Mouse (Mus musculus): ENCODE results near the gene C530025M09Rik. TPM values are rescaled to one million over a fixed set of nuclear protein-coding genes. Genes with fewer than 3 reads are reported as not detected.

C530025M09Rik gene
- polyA plus RNA-seq, 1 experiment from 2014 or later: not detected

DNA sequence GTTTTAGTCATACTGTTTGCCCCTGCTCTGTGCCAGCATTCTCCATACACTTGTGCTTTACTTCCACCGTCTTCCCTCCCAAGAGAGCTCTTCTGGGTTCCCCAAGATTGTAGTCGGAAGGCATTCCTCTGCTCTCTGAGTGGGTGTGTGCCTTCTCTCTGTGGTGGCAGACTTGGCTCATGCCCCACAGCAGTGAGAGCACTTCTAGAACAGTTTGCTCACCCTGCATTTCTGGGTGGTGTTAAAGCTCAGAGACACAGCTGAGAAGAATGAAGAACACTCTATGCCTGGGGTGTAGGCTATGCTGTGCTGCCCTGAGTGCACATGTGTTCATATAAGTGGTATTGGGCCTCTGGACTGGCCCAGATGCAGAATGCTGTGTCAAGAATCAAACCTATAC, 13.6 kb upstream of the C530025M09Rik start:
- Histone ChIP-seq H3K4me2 (no peak overlapping the region), H3K4me1 (ENCODE audit: control insufficient read depth, insufficient read depth, low read length) (no peaks in the 10 kb centered on the region), H3K9me3 (replicated peaks; ENCODE audit: control insufficient read depth, low read length) (no peaks in the 10 kb centered on the region), H3K9ac (ENCODE audit: low read depth, low read length) (no peak overlapping the region), H3K27me3 (ENCODE audit: control insufficient read depth, insufficient read depth, low read length) (no peaks in the 10 kb centered on the region), H3K27ac (ENCODE audit: low read depth, low read length) (no peak overlapping the region), H3K36me3 (ENCODE audit: control insufficient read depth, insufficient read depth, low read length) (no peaks in the 10 kb centered on the region), H3K4me3 (ENCODE audit: low read depth, low read length) (no peak overlapping the region)
- WGBS (ENCODE audit: insufficient replicate concordance): 67% methylated on average over 2 of the region's 2 CpGs
- ATAC-seq (replicated peaks; ENCODE audit: insufficient number of reproducible peaks, low FRiP score, low TSS enrichment): no peak

DNA sequence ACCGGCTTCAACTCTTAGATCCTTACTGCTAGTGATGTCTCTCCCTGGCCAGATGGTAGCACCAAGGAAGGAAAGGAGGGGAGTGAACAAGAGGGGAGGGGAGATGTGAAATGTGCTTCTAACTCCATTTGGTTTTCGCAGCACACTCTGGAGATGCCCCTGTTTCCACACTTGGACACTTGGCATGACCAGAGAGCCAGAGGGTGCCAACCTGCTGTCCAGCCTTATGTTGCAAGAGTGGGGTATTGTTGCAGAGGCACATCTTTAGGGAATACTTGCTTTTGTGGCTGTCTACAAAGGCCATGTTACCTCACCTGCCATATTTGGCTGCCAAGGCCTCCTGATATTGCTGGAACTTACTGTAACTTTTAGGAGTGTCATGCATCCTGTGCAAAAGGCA, 8.7 kb upstream of the C530025M09Rik start:
- H3K4me2 ChIP-seq: no peak overlapping the region
- whole genome bisulfite sequencing (ENCODE audit: insufficient replicate concordance): 76% methylated on average over 2 of the region's 2 CpGs
- no peak overlapping the region for H3K27ac ChIP-seq (ENCODE audit: low read depth, low read length)
- no peaks in the 10 kb centered on the region for H3K27me3 ChIP-seq (ENCODE audit: control insufficient read depth, insufficient read depth, low read length)
- H3K36me3 ChIP-seq (ENCODE audit: control insufficient read depth, insufficient read depth, low read length): no peaks in the 10 kb centered on the region
- no peak overlapping the region for H3K4me3 ChIP-seq (ENCODE audit: low read depth, low read length)
- no peaks in the 10 kb centered on the region for H3K9me3 ChIP-seq (replicated peaks; ENCODE audit: control insufficient read depth, low read length)
- H3K4me1 ChIP-seq (ENCODE audit: control insufficient read depth, insufficient read depth, low read length): no peaks in the 10 kb centered on the region
- no peak overlapping the region for H3K9ac ChIP-seq (ENCODE audit: low read depth, low read length)
- ATAC-seq (replicated peaks; ENCODE audit: insufficient number of reproducible peaks, low FRiP score, low TSS enrichment): no peak

DNA sequence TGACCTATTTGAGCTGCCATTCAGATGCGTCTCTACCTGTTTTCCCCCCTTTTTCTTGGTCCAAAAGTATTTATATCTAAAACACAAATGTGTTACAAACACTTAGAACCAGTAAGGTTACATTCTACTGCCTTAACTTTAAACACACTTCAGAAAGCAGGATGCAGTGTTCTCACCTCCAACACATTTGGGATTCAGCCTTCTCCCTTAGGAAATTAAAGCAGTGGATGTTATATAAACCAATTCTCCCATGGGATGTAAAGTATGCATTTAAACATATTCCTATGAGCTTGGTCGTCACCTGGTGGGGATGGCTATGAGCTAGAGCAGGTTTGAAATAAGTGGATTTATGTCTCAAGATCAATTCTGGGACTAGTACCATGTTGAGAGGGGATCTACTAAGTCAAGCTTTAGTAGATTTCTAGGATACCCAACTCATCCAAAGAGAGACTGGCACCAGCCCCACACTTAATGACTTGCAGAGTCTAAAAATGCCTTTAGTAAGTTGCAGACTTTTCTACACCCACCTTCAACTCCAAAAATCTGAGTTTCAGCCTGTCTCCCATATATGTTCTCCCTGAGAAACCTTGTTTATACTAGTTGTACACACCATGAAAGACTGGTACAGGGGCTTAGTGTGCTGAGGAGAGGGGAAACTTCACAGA, 5.6 kb upstream of the C530025M09Rik start:
- WGBS (ENCODE audit: insufficient replicate concordance): 75% methylated on average over 2 of the region's 2 CpGs
- H3K4me1 ChIP-seq (ENCODE audit: control insufficient read depth, insufficient read depth, low read length): no peaks in the 10 kb centered on the region
- H3K9ac ChIP-seq (ENCODE audit: low read depth, low read length): no peak overlapping the region
- H3K27me3 ChIP-seq (ENCODE audit: control insufficient read depth, insufficient read depth, low read length): peaks cover 11% of the 10 kb centered on the region
- no peak overlapping the region for H3K4me2 ChIP-seq
- H3K4me3 ChIP-seq (ENCODE audit: low read depth, low read length): no peak overlapping the region
- no peaks in the 10 kb centered on the region for H3K36me3 ChIP-seq (ENCODE audit: control insufficient read depth, insufficient read depth, low read length)
- no peak overlapping the region for H3K27ac ChIP-seq (ENCODE audit: low read depth, low read length)
- H3K9me3 ChIP-seq (replicated peaks; ENCODE audit: control insufficient read depth, low read length): no peaks in the 10 kb centered on the region
- no peak for ATAC-seq (replicated peaks; ENCODE audit: insufficient number of reproducible peaks, low FRiP score, low TSS enrichment)

DNA sequence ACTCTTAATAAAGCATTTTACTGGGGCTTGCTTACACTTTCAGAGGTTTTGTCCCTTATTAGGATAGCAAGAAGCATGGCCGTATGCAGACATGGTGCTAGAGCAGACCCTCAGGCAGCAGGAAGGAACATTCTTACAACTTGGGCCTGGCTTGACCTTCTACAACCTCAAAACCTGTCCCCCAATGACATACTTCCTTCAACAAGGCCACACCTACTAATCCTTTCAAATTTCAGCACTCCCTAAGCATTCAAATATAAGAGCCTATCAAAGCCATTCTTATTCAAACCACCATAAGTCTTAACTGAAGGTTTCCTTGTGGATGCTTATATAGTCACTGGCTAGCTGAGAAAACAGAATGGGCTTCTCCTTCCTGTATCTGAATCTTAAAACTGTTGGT, 4.1 kb upstream of the C530025M09Rik start:
- Histone ChIP-seq H3K9ac (ENCODE audit: low read depth, low read length) (no peak overlapping the region), H3K4me3 (ENCODE audit: low read depth, low read length) (no peak overlapping the region)
- 74% methylated on average over 1 of the region's 1 CpGs for WGBS (ENCODE audit: insufficient replicate concordance)

DNA sequence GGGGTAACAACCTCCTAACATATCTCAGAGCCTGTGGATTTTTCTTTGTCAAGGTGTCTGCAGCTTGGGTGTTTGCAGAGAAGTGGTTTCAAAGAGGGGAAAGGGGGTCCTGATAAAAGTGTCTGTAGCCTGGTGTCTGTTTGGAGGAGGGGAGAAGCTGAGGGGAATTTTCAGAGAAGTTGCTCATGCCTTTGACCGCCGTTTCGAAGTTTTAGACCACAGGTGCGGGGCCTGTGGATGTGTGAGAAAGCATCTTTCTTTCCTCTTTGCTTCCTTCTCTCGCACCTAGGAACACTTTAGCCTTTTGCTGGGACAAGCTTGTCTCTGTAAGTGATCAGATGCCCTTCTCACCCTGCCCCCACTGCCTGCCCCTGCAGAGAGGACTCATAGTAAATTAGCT, 1.3 kb upstream of the C530025M09Rik start:
- H3K4me2 ChIP-seq: peak overlapping the region; percentile 98
- no peaks in the 10 kb centered on the region for H3K9me3 ChIP-seq (replicated peaks; ENCODE audit: control insufficient read depth, low read length)
- H3K4me3 ChIP-seq (ENCODE audit: low read depth, low read length): peak overlapping the region; percentile 56; the same call in 1 of the 2 replicates
- H3K36me3 ChIP-seq (ENCODE audit: control insufficient read depth, insufficient read depth, low read length): no peaks in the 10 kb centered on the region
- 4% methylated on average over 5 of the region's 5 CpGs for WGBS (ENCODE audit: insufficient replicate concordance)
- peaks cover 34% of the 10 kb centered on the region for H3K27me3 ChIP-seq (ENCODE audit: control insufficient read depth, insufficient read depth, low read length)
- ATAC-seq (replicated peaks; ENCODE audit: insufficient number of reproducible peaks, low FRiP score, low TSS enrichment): no peak
- no peak overlapping the region for H3K9ac ChIP-seq (ENCODE audit: low read depth, low read length)
- H3K27ac ChIP-seq (ENCODE audit: low read depth, low read length): no peak overlapping the region
- peaks cover 2% of the 10 kb centered on the region; the same call in 1 of the 2 replicates for H3K4me1 ChIP-seq (ENCODE audit: control insufficient read depth, insufficient read depth, low read length)

More for the DNA sequence above, 4.1 kb upstream of the C530025M09Rik start:
- H3K36me3 ChIP-seq (ENCODE audit: control insufficient read depth, insufficient read depth, low read length): no peaks in the 10 kb centered on the region
- H3K27me3 ChIP-seq (ENCODE audit: control insufficient read depth, insufficient read depth, low read length): peaks cover 23% of the 10 kb centered on the region
- H3K9me3 ChIP-seq (replicated peaks; ENCODE audit: control insufficient read depth, low read length): no peaks in the 10 kb centered on the region
- ATAC-seq (replicated peaks; ENCODE audit: insufficient number of reproducible peaks, low FRiP score, low TSS enrichment): no peak
- no peak overlapping the region for H3K27ac ChIP-seq (ENCODE audit: low read depth, low read length)
- H3K4me2 ChIP-seq: no peak overlapping the region
- peaks cover 2% of the 10 kb centered on the region; the same call in 1 of the 2 replicates for H3K4me1 ChIP-seq (ENCODE audit: control insufficient read depth, insufficient read depth, low read length)

DNA sequence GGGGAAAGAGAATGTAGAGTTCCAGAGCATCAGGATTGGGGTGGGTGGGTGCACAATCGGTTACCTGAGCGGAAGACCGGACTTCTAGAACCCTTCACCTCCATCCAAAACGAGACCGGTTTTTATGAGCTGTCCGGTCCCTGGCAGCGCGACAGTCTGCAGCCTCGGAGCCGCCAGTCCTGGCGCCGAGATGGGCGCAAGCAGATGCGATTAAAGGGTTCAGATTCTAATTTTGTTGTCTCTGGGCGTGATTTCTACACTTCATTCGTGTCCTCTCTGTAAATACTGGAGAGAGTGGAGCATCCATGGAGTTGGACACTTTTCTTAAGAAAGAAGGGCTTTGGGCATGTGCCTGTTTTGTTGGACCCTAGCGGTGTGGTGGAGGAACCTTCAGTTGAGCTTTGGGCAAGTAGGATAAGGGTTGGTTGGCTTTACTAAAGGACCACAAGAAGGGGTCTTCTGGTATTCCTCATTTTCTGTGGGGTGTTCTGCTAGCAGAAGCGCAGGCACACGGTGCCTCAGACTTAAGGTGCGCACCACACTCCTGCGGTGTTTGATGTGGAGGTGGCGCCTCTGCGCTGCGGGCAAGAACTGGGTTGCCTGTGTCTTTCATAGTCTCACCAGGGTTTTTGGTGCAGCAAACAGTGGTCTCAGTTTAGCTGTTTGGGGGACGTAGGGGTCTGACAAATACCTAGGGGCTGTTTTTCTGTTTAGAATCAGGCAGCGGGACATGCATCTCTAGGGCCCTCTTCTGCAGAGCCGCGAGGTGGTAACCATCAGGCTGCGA, 639 bp upstream of the C530025M09Rik start:
- Histone ChIP-seq H3K9ac (ENCODE audit: low read depth, low read length) (0 out of 2 replicates have a peak overlapping the region, but pooled peaks have one; percentile 44), H3K4me3 (ENCODE audit: low read depth, low read length) (peak overlapping the region; percentile 56), H3K9me3 (replicated peaks; ENCODE audit: control insufficient read depth, low read length) (no peaks in the 10 kb centered on the region), H3K4me2 (peak overlapping the region; percentile 98), H3K27ac (ENCODE audit: low read depth, low read length) (no peak overlapping the region), H3K4me1 (ENCODE audit: control insufficient read depth, insufficient read depth, low read length) (peaks cover 2% of the 10 kb centered on the region; the same call in 1 of the 2 replicates), H3K36me3 (ENCODE audit: control insufficient read depth, insufficient read depth, low read length) (no peaks in the 10 kb centered on the region), H3K27me3 (ENCODE audit: control insufficient read depth, insufficient read depth, low read length) (peaks cover 34% of the 10 kb centered on the region)
- ATAC-seq (replicated peaks; ENCODE audit: insufficient number of reproducible peaks, low FRiP score, low TSS enrichment): no peak
- WGBS (ENCODE audit: insufficient replicate concordance): 1% methylated on average over 29 of the region's 29 CpGs

DNA sequence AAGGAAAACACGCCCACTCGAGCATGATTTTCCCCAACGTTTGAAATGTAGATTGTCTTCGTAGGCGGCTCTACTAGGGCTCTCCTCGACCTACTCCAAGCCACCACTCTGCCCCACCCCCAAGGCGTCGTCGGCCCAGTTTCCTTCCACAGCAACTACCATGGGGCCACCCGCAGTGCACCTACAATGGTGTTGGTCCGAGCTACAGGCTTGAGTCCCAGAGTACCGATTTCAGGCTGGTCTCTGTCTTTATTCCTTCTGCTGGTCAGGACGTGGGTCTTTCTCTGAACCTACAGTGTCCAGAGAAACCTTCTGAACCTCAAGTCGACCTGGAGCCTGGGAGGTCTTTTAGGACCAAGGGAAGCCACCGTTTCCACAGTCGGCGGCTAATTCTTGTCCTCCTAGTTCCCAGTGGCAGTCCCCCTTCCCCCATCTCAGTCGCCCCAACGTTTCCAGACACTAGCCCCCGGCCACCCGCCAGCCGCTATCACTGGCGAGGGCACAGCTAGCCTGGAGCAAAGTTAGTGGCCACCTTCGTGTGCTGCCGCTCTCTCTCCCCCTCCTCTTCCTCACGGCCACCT, 968 bp downstream of the C530025M09Rik start:
- no peaks in the 10 kb centered on the region for H3K9me3 ChIP-seq (replicated peaks; ENCODE audit: control insufficient read depth, low read length)
- ATAC-seq (replicated peaks; ENCODE audit: insufficient number of reproducible peaks, low FRiP score, low TSS enrichment): no peak
- WGBS (ENCODE audit: insufficient replicate concordance): under 1% methylated on average over 26 of the region's 26 CpGs
- peak overlapping the region; percentile 56 for H3K4me3 ChIP-seq (ENCODE audit: low read depth, low read length)
- H3K4me1 ChIP-seq (ENCODE audit: control insufficient read depth, insufficient read depth, low read length): peaks cover 2% of the 10 kb centered on the region; the same call in 1 of the 2 replicates
- peak overlapping the region; percentile 54 for H3K9ac ChIP-seq (ENCODE audit: low read depth, low read length)
- peaks cover 34% of the 10 kb centered on the region for H3K27me3 ChIP-seq (ENCODE audit: control insufficient read depth, insufficient read depth, low read length)
- no peak overlapping the region for H3K27ac ChIP-seq (ENCODE audit: low read depth, low read length)
- no peaks in the 10 kb centered on the region for H3K36me3 ChIP-seq (ENCODE audit: control insufficient read depth, insufficient read depth, low read length)
- H3K4me2 ChIP-seq: peak overlapping the region; percentile 98

DNA sequence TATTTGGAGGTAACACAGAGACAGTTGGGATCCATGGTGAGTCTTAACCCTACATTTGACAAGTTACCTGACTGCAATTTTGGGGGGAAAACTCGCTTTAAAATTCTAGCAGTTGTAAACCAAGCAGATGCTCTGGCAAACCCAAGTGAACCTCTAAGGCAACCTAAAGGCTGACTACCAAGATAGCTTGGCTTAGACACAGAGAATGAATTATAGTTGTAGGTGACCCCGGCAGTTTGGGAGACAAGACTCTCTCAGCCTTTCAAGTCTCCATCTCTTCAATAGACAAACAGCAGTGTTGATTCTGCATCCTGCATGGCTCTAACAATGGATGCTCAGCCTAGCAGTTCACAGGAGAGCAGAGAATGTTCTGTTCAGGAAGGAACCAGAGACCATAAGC, 2.1 kb downstream of the C530025M09Rik start, which contains the start of gene Syndig1:
Gene Syndig1, plus strand, starts transcription at position 301 of the 400 bp plus-strand sequence.
- H3K27me3 ChIP-seq (ENCODE audit: control insufficient read depth, insufficient read depth, low read length): peaks cover 34% of the 10 kb centered on the region
- no peaks in the 10 kb centered on the region for H3K9me3 ChIP-seq (replicated peaks; ENCODE audit: control insufficient read depth, low read length)
- H3K4me1 ChIP-seq (ENCODE audit: control insufficient read depth, insufficient read depth, low read length): peaks cover 2% of the 10 kb centered on the region; the same call in 1 of the 2 replicates
- H3K9ac ChIP-seq (ENCODE audit: low read depth, low read length): peak within 1 kb of the TSS; percentile 54; the same call in 1 of the 2 replicates
- H3K27ac ChIP-seq (ENCODE audit: low read depth, low read length): no peak within 1 kb of the TSS
- WGBS (ENCODE audit: insufficient replicate concordance): 80% methylated on average over 2 of the region's 2 CpGs
- H3K4me2 ChIP-seq: peak within 1 kb of the TSS; percentile 98
- H3K4me3 ChIP-seq (ENCODE audit: low read depth, low read length): peak within 1 kb of the TSS; percentile 56
- H3K36me3 ChIP-seq (ENCODE audit: control insufficient read depth, insufficient read depth, low read length): no peaks in the 10 kb centered on the region
- no peak for ATAC-seq (replicated peaks; ENCODE audit: insufficient number of reproducible peaks, low FRiP score, low TSS enrichment)

All from heart, embryonic 11.5 days (tissue).